Mouse (Mus musculus): Measurements from ENCODE around the gene Slc45a3. TPM values are rescaled to one million over a fixed set of nuclear protein-coding genes. Genes with fewer than 3 reads are reported as not detected.

The Slc45a3 gene
- polyA plus RNA-seq, 1 experiment from 2014 or later: 5.9 TPM

DNA sequence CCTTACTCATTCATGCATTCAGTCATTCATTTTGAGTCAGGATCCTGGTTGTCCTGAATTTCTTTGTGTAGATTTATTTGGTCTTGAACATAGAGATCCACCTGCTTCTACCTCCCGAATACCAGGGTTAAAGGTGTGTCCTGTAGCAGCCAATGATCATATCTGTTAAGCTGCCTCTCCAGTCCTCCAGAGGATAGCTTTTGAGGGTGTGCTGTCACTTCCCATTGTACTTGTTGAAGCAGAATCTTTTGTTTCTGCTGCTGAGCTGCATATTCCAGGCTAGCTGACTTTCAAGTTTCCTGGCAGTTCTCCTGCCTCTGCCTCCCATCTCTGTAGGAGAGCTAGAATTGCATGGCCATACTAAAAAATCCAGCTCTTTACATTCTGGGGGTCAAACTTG lies 53.9 kb downstream of the Slc45a3 start:
- Histone ChIP-seq H3K27ac (replicated peaks) (no peak overlapping the region), H3K9ac (no peak overlapping the region), H3K9me3 (no peaks in the 10 kb centered on the region), H3K36me3 (peaks cover 64% of the 10 kb centered on the region), H3K4me2 (no peak overlapping the region), H3K4me3 (no peak overlapping the region), H3K27me3 (no peaks in the 10 kb centered on the region), H3K4me1 (replicated peaks) (no peaks in the 10 kb centered on the region)
- ATAC-seq (ENCODE audit: low read depth): no peak
- WGBS: 100% methylated on average over 1 of the region's 1 CpGs

- no peak overlapping the region for H3K9ac ChIP-seq
- ATAC-seq (ENCODE audit: low read depth): no peak
- no peak overlapping the region for H3K27ac ChIP-seq (replicated peaks)
- peaks cover 84% of the 10 kb centered on the region for H3K36me3 ChIP-seq
- WGBS: 94% methylated on average over 7 of the region's 7 CpGs
- no peaks in the 10 kb centered on the region for H3K4me1 ChIP-seq (replicated peaks)
- no peaks in the 10 kb centered on the region for H3K9me3 ChIP-seq
- no peaks in the 10 kb centered on the region for H3K27me3 ChIP-seq
- H3K4me2 ChIP-seq: no peak overlapping the region
- H3K4me3 ChIP-seq: no peak overlapping the region
These were observed 57.1 kb downstream of the Slc45a3 start for GRCm38 (mm10) chr1:132019876-132020275.

DNA sequence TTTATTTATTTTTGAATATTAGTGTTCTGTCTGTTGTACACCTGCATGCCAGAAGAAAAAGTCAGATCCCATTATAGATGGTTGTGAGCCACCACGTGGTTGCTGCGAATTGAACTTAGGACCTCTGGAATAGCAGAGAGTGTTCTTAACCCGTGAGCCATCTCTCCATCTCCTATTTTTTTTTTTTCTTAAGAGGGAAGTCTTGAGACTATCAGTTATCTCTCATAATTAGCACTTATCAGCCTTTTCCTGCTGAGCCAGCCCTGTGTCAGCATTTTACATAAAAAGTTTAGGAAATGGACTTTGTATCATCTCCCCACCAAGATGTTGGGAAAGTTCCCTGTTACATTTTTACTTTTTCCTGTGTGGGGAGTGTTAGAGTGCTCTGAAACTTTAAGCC lies 59.3 kb downstream of the Slc45a3 start:
- H3K27me3 ChIP-seq: no peaks in the 10 kb centered on the region
- no peaks in the 10 kb centered on the region for H3K9me3 ChIP-seq
- no peak overlapping the region for H3K27ac ChIP-seq (replicated peaks)
- peaks cover 83% of the 10 kb centered on the region for H3K36me3 ChIP-seq
- no peak overlapping the region for H3K4me2 ChIP-seq
- 92% methylated on average over 3 of the region's 3 CpGs for WGBS
- no peak overlapping the region for H3K9ac ChIP-seq
- no peak overlapping the region for H3K4me3 ChIP-seq
- no peak for ATAC-seq (ENCODE audit: low read depth)
- no peaks in the 10 kb centered on the region for H3K4me1 ChIP-seq (replicated peaks)

- Histone ChIP-seq H3K27me3 (no peaks in the 10 kb centered on the region), H3K4me3 (no peak overlapping the region), H3K9ac (no peak overlapping the region), H3K36me3 (peaks cover 76% of the 10 kb centered on the region), H3K4me2 (no peak overlapping the region), H3K9me3 (no peaks in the 10 kb centered on the region), H3K4me1 (replicated peaks) (no peaks in the 10 kb centered on the region), H3K27ac (replicated peaks) (no peak overlapping the region)
- 93% methylated on average over 11 of the region's 11 CpGs for WGBS
- ATAC-seq (ENCODE audit: low read depth): no peak
These were observed 64.3 kb downstream of the Slc45a3 start for GRCm38 (mm10) chr1:132026925-132027646.

DNA sequence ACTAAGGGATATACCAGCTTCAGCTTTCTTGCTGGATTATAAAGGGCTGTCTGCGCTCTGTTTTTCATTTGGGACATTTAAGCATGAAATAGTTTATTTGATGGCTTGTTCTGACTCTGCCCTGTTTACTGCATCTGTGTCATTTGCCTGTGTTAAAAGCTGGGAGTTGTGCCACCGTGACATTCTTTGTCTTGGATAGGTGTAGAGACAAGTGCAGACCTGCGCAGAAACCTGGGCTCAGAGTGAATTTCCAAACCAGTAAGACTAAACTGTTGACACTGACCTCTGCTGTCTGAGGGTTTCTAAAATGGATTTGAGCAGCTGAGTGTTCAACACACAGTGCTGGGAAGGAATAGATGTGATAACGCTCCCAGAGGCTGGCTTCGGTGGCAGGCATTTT lies 65.2 kb downstream of the Slc45a3 start:
- H3K27ac ChIP-seq (replicated peaks): no peak overlapping the region
- WGBS: 97% methylated on average over 5 of the region's 5 CpGs
- H3K36me3 ChIP-seq: peaks cover 75% of the 10 kb centered on the region
- no peaks in the 10 kb centered on the region for H3K9me3 ChIP-seq
- no peaks in the 10 kb centered on the region for H3K4me1 ChIP-seq (replicated peaks)
- H3K27me3 ChIP-seq: no peaks in the 10 kb centered on the region
- no peak for ATAC-seq (ENCODE audit: low read depth)
- no peak overlapping the region for H3K4me2 ChIP-seq
- no peak overlapping the region for H3K9ac ChIP-seq
- H3K4me3 ChIP-seq: no peak overlapping the region

DNA sequence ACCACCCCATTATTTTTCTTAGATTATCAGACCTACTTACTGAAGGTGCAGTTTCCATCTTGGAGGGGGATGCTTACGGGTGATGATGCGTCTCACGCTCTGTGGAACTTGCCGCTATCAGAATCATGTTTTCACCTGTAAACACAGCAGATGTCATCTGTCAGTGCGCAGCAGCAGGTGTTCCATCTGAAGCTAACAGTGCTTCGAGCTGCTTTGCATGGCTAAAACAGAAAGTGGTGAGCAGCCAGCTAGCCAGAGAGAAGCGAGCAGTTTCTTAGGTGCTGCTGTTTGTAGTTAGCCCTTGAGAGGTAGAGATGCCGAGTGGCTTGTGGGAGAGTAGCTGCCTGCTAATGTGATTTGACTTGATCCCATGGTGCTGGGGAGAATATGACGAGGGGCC lies 65.6 kb downstream of the Slc45a3 start:
- no peaks in the 10 kb centered on the region for H3K4me1 ChIP-seq (replicated peaks)
- no peaks in the 10 kb centered on the region for H3K27me3 ChIP-seq
- no peak for ATAC-seq (ENCODE audit: low read depth)
- no peak overlapping the region for H3K4me3 ChIP-seq
- H3K9me3 ChIP-seq: no peaks in the 10 kb centered on the region
- H3K27ac ChIP-seq (replicated peaks): no peak overlapping the region
- 93% methylated on average over 9 of the region's 9 CpGs for WGBS
- no peak overlapping the region for H3K4me2 ChIP-seq
- peaks cover 75% of the 10 kb centered on the region for H3K36me3 ChIP-seq
- H3K9ac ChIP-seq: no peak overlapping the region

GRCm38 (mm10) chr1:132030574-132030973 lies 67.8 kb downstream of the Slc45a3 start:
- no peaks in the 10 kb centered on the region for H3K4me1 ChIP-seq (replicated peaks)
- H3K27ac ChIP-seq (replicated peaks): no peak overlapping the region
- no peak overlapping the region for H3K9ac ChIP-seq
- peaks cover 69% of the 10 kb centered on the region for H3K36me3 ChIP-seq
- ATAC-seq (ENCODE audit: low read depth): no peak
- 71% methylated on average over 2 of the region's 2 CpGs for WGBS
- H3K27me3 ChIP-seq: no peaks in the 10 kb centered on the region
- H3K4me3 ChIP-seq: no peak overlapping the region
- no peak overlapping the region for H3K4me2 ChIP-seq
- no peaks in the 10 kb centered on the region for H3K9me3 ChIP-seq

- no peak overlapping the region for H3K4me3 ChIP-seq
- no peak for ATAC-seq (ENCODE audit: low read depth)
These were observed 69.4 kb downstream of the Slc45a3 start for GRCm38 (mm10) chr1:132032172-132032571.

More at GRCm38 (mm10) chr1:132032172-132032571, 69.4 kb downstream of the Slc45a3 start:
- Histone ChIP-seq H3K27me3 (no peaks in the 10 kb centered on the region), H3K9ac (no peak overlapping the region), H3K36me3 (peaks cover 57% of the 10 kb centered on the region), H3K27ac (replicated peaks) (no peak overlapping the region), H3K9me3 (no peaks in the 10 kb centered on the region), H3K4me1 (replicated peaks) (no peaks in the 10 kb centered on the region), H3K4me2 (no peak overlapping the region)
- WGBS: 90% methylated on average over 7 of the region's 7 CpGs

Other genes with a start within 250 kb of the Slc45a3 start
- not detected in 2 replicates for gene Slc26a9, start 218.9 kb upstream of the Slc45a3 start, polyA plus RNA-seq (2015; fragmentation: Nextera tagmentation; extraction: Ambion mirVana)
- gene Pm20d1, start 165.6 kb upstream of the Slc45a3 start, polyA plus RNA-seq (2015; fragmentation: Nextera tagmentation; extraction: Ambion mirVana): 0.14 and 0.29 TPM in 2 replicates
- gene Slc41a1, start 135.5 kb upstream of the Slc45a3 start, polyA plus RNA-seq (2015; fragmentation: Nextera tagmentation; extraction: Ambion mirVana): 13.0 and 13.9 TPM in 2 replicates
- gene Rab29, start 95.7 kb upstream of the Slc45a3 start, polyA plus RNA-seq (2015; fragmentation: Nextera tagmentation; extraction: Ambion mirVana): 10.5 and 11.4 TPM in 2 replicates
- 52.3 and 57.8 TPM in 2 replicates for gene Nucks1, start 52.4 kb upstream of the Slc45a3 start, polyA plus RNA-seq (2015; fragmentation: Nextera tagmentation; extraction: Ambion mirVana)
- gene Elk4, start 44.6 kb downstream of the Slc45a3 start, polyA plus RNA-seq (2015; fragmentation: Nextera tagmentation; extraction: Ambion mirVana): 13.1 and 14.2 TPM in 2 replicates
- 7.5 and 8.0 TPM in 2 replicates for gene Mfsd4a, start 105.1 kb downstream of the Slc45a3 start, polyA plus RNA-seq (2015; fragmentation: Nextera tagmentation; extraction: Ambion mirVana)
- 0.11 and 0.47 TPM in 2 replicates for gene Cdk18, start 176.7 kb downstream of the Slc45a3 start, polyA plus RNA-seq (2015; fragmentation: Nextera tagmentation; extraction: Ambion mirVana)
- gene Lemd1, start 228.5 kb downstream of the Slc45a3 start, polyA plus RNA-seq (2015; fragmentation: Nextera tagmentation; extraction: Ambion mirVana): 19.1 and 22.6 TPM in 2 replicates
- 2.7 and 3.5 TPM in 2 replicates for gene AC124108.1, start 228.5 kb downstream of the Slc45a3 start, polyA plus RNA-seq (2015; fragmentation: Nextera tagmentation; extraction: Ambion mirVana)

Measured in neural tube, embryonic 13.5 days (tissue).